Mouse (Mus musculus) ES-Bruce4 (cell line): ENCODE data around the gene Lonrf2.

Source experiments
- CTCF ChIP-seq: IDR thresholded peaks from one replicate; pipeline ENCODE4 v1.8.1; 2011; ENCODE audit warnings: low read depth, low read length
- EP300 ChIP-seq: IDR thresholded peaks from 2 replicates; pipeline ENCODE4 v1.6.1; 2011; ENCODE audit warnings: low read depth, low read length; ENCODE audit not compliant: insufficient read depth
- POLR2A ChIP-seq: IDR thresholded peaks from one replicate; pipeline ENCODE4 v1.8.1; 2011; ENCODE audit warnings: low read length; ENCODE audit not compliant: insufficient read depth

- TF ChIP-seq CTCF = no peak
- no peak for TF ChIP-seq EP300
- no peak for TF ChIP-seq POLR2A
Measured at GRCm38 (mm10) chr1:38788904-38789303, 47.6 kb downstream of the Lonrf2 start.
